Mouse (Mus musculus): ENCODE results near the gene Gm29776. TPM values are rescaled to one million over a fixed set of nuclear protein-coding genes. Genes with fewer than 3 reads are reported as not detected.

Gm29776 gene
- polyA plus RNA-seq, 1 experiment from 2014 or later = 0.32 TPM

GRCm38 (mm10) chr14:54705844-54706243 is 7.2 kb upstream of the Gm29776 start:
- no peaks in the 10 kb centered on the region for H3K27me3 ChIP-seq (replicated peaks)
- H3K4me2 ChIP-seq = no peak overlapping the region
- no peak for ATAC-seq (replicated peaks)

GRCm38 (mm10) chr14:54703207-54703606 is 4.6 kb upstream of the Gm29776 start:
- WGBS = 66% methylated on average over 10 of the region's 10 CpGs
- Histone ChIP-seq H3K36me3 (replicated peaks) (no peaks in the 10 kb centered on the region), H3K9me3 (no peaks in the 10 kb centered on the region), H3K4me3 (no peak overlapping the region), H3K4me1 (no peaks in the 10 kb centered on the region), H3K27me3 (replicated peaks) (no peaks in the 10 kb centered on the region), H3K9ac (no peak overlapping the region), H3K27ac (no peak overlapping the region), H3K4me2 (no peak overlapping the region)
- no peak for ATAC-seq (replicated peaks)

More at GRCm38 (mm10) chr14:54705844-54706243, 7.2 kb upstream of the Gm29776 start:
- WGBS = 59% methylated on average over 5 of the region's 5 CpGs
- no peak overlapping the region for H3K27ac ChIP-seq
- no peak overlapping the region for H3K4me3 ChIP-seq
- H3K36me3 ChIP-seq (replicated peaks) = no peaks in the 10 kb centered on the region
- no peak overlapping the region for H3K9ac ChIP-seq
- H3K9me3 ChIP-seq = no peaks in the 10 kb centered on the region
- no peaks in the 10 kb centered on the region for H3K4me1 ChIP-seq

GRCm38 (mm10) chr14:54701298-54701697 is 2.7 kb upstream of the Gm29776 start:
- no peaks in the 10 kb centered on the region for H3K27me3 ChIP-seq (replicated peaks)
- no peaks in the 10 kb centered on the region for H3K36me3 ChIP-seq (replicated peaks)
- H3K4me1 ChIP-seq = no peaks in the 10 kb centered on the region
- ATAC-seq (replicated peaks) = peak; percentile 72; the same call in 1 of the 2 replicates
- WGBS = 13% methylated on average over 6 of the region's 6 CpGs
- no peaks in the 10 kb centered on the region for H3K9me3 ChIP-seq
- no peak overlapping the region for H3K9ac ChIP-seq
- H3K27ac ChIP-seq = no peak overlapping the region
- no peak overlapping the region for H3K4me3 ChIP-seq
- H3K4me2 ChIP-seq = no peak overlapping the region

GRCm38 (mm10) chr14:54699586-54699985 is 953 bp upstream of the Gm29776 start:
- ATAC-seq (replicated peaks) = no peak
- WGBS = 64% methylated on average over 3 of the region's 3 CpGs
- H3K9ac ChIP-seq = no peak overlapping the region

GRCm38 (mm10) chr14:54696752-54697151 is 1.9 kb downstream of the Gm29776 start:
- Histone ChIP-seq H3K4me2 (no peak overlapping the region), H3K9ac (no peak overlapping the region), H3K36me3 (replicated peaks) (peaks cover 7% of the 10 kb centered on the region), H3K27me3 (replicated peaks) (no peaks in the 10 kb centered on the region), H3K9me3 (no peaks in the 10 kb centered on the region), H3K4me1 (no peaks in the 10 kb centered on the region), H3K4me3 (no peak overlapping the region), H3K27ac (no peak overlapping the region)
- 90% methylated on average over 4 of the region's 4 CpGs for WGBS
- no peak for ATAC-seq (replicated peaks)

More at GRCm38 (mm10) chr14:54699586-54699985, 953 bp upstream of the Gm29776 start:
- Histone ChIP-seq H3K4me2 (no peak overlapping the region), H3K9me3 (no peaks in the 10 kb centered on the region), H3K4me3 (no peak overlapping the region), H3K27me3 (replicated peaks) (no peaks in the 10 kb centered on the region), H3K27ac (no peak overlapping the region), H3K4me1 (no peaks in the 10 kb centered on the region), H3K36me3 (replicated peaks) (no peaks in the 10 kb centered on the region)

GRCm38 (mm10) chr14:54695042-54695441 is 3.6 kb downstream of the Gm29776 start:
- Histone ChIP-seq H3K9ac (no peak overlapping the region), H3K27ac (no peak overlapping the region), H3K4me2 (no peak overlapping the region), H3K27me3 (replicated peaks) (no peaks in the 10 kb centered on the region), H3K9me3 (no peaks in the 10 kb centered on the region), H3K4me1 (no peaks in the 10 kb centered on the region), H3K4me3 (no peak overlapping the region), H3K36me3 (replicated peaks) (peaks cover 10% of the 10 kb centered on the region)
- WGBS = 83% methylated on average over 6 of the region's 6 CpGs
- ATAC-seq (replicated peaks) = no peak

- Histone ChIP-seq H3K27me3 (replicated peaks) (no peaks in the 10 kb centered on the region), H3K9ac (peak overlapping the region; percentile 60), H3K27ac (peak overlapping the region; percentile 80), H3K4me1 (peaks cover 41% of the 10 kb centered on the region), H3K4me2 (peak overlapping the region; percentile 61), H3K36me3 (replicated peaks) (peaks cover 14% of the 10 kb centered on the region; the same call in 1 of the 2 replicates), H3K4me3 (peak overlapping the region; percentile 60), H3K9me3 (no peaks in the 10 kb centered on the region)
- WGBS = 8% methylated on average over 8 of the region's 8 CpGs
- ATAC-seq (replicated peaks) = no peak
Measured at GRCm38 (mm10) chr14:54687251-54687650, 11.4 kb downstream of the Gm29776 start.

GRCm38 (mm10) chr14:54686522-54687143 is 12.0 kb downstream of the Gm29776 start, which contains the start of gene Acin1:
Gene Acin1 (minus strand): TSS chr14:54686931.
- H3K4me3 ChIP-seq = peak within 1 kb of the TSS; percentile 60
- H3K27ac ChIP-seq = peak within 1 kb of the TSS; percentile 94
- no peaks in the 10 kb centered on the region for H3K9me3 ChIP-seq
- peak; percentile 98 for ATAC-seq (replicated peaks)
- H3K4me1 ChIP-seq = peaks cover 41% of the 10 kb centered on the region
- under 1% methylated on average over 44 of the region's 44 CpGs for WGBS
- H3K9ac ChIP-seq = peak within 1 kb of the TSS; percentile 87
- H3K36me3 ChIP-seq (replicated peaks) = peaks cover 14% of the 10 kb centered on the region; the same call in 1 of the 2 replicates
- no peaks in the 10 kb centered on the region for H3K27me3 ChIP-seq (replicated peaks)
- H3K4me2 ChIP-seq = peak within 1 kb of the TSS; percentile 76

GRCm38 (mm10) chr14:54686063-54686521 is 12.5 kb downstream of the Gm29776 start, which contains the start of gene 1700123O20Rik:
Gene 1700123O20Rik (plus strand): TSS chr14:54686216.
- ATAC-seq (replicated peaks) = peak; percentile 84
- no peaks in the 10 kb centered on the region for H3K27me3 ChIP-seq (replicated peaks)
- peak within 1 kb of the TSS; percentile 94 for H3K27ac ChIP-seq
- H3K36me3 ChIP-seq (replicated peaks) = peaks cover 14% of the 10 kb centered on the region; the same call in 1 of the 2 replicates
- under 1% methylated on average over 41 of the region's 41 CpGs for WGBS
- H3K9me3 ChIP-seq = no peaks in the 10 kb centered on the region
- H3K4me2 ChIP-seq = peak within 1 kb of the TSS; percentile 76
- peaks cover 41% of the 10 kb centered on the region for H3K4me1 ChIP-seq
- peak within 1 kb of the TSS; percentile 87 for H3K9ac ChIP-seq
- H3K4me3 ChIP-seq = peak within 1 kb of the TSS; percentile 60

- Histone ChIP-seq H3K4me3 (peak overlapping the region; percentile 60), H3K36me3 (replicated peaks) (peaks cover 14% of the 10 kb centered on the region; the same call in 1 of the 2 replicates), H3K4me2 (peak overlapping the region; percentile 76), H3K27ac (peak overlapping the region; percentile 94), H3K9ac (peak overlapping the region; percentile 87), H3K4me1 (peaks cover 41% of the 10 kb centered on the region), H3K9me3 (no peaks in the 10 kb centered on the region), H3K27me3 (replicated peaks) (no peaks in the 10 kb centered on the region)
- ATAC-seq (replicated peaks) = no peak
- 12% methylated on average over 8 of the region's 8 CpGs for WGBS
Measured at GRCm38 (mm10) chr14:54685471-54685870, 13.2 kb downstream of the Gm29776 start.

- Histone ChIP-seq H3K27ac (no peak overlapping the region), H3K4me1 (peaks cover 22% of the 10 kb centered on the region), H3K9me3 (no peaks in the 10 kb centered on the region), H3K36me3 (replicated peaks) (peaks cover 25% of the 10 kb centered on the region), H3K27me3 (replicated peaks) (no peaks in the 10 kb centered on the region), H3K4me2 (no peak overlapping the region), H3K9ac (no peak overlapping the region), H3K4me3 (no peak overlapping the region)
- no peak for ATAC-seq (replicated peaks)
- 93% methylated on average over 3 of the region's 3 CpGs for WGBS
Measured at GRCm38 (mm10) chr14:54682396-54682795, 16.2 kb downstream of the Gm29776 start.

- Histone ChIP-seq H3K4me3 (no peak overlapping the region), H3K4me1 (peaks cover 4% of the 10 kb centered on the region; the same call in 1 of the 2 replicates), H3K36me3 (replicated peaks) (peaks cover 45% of the 10 kb centered on the region), H3K4me2 (no peak overlapping the region), H3K27ac (no peak overlapping the region), H3K9ac (no peak overlapping the region), H3K27me3 (replicated peaks) (no peaks in the 10 kb centered on the region), H3K9me3 (no peaks in the 10 kb centered on the region)
- 87% methylated on average over 16 of the region's 16 CpGs for WGBS
- no peak for ATAC-seq (replicated peaks)
Measured at GRCm38 (mm10) chr14:54678657-54679304, 19.9 kb downstream of the Gm29776 start.

Measured in midbrain, embryonic 15.5 days (tissue).